Mouse (Mus musculus) brain, embryonic 14.5 days (tissue): ENCODE data around the gene Ablim1.
A peak's percentile ranks its signal among the peaks of the same experiment; 100 is the strongest.

Experiments
- CTCF ChIP-seq: fragments of 200-500 bp; IDR thresholded peaks from 2 replicates; pipeline ENCODE4 v1.5.1; 2012; ENCODE audit warnings: inconsistent platforms, mild to moderate bottlenecking, moderate library complexity, borderline replicate concordance; ENCODE audit not compliant: insufficient read depth, insufficient read length; ENCODE audit errors: extremely low read depth
- POLR2A ChIP-seq: fragments of 200-500 bp; IDR thresholded peaks from 2 replicates; pipeline ENCODE4 v1.6.1; 2012; ENCODE audit warnings: mild to moderate bottlenecking, inconsistent platforms, borderline replicate concordance; ENCODE audit not compliant: poor library complexity, insufficient read depth, insufficient read length, severe bottlenecking; ENCODE audit errors: extremely low read depth

GRCm38 (mm10) chr19:57358322-57358721 lies 43.6 kb upstream of the Ablim1 start:
- TF ChIP-seq CTCF (peak; percentile 34; the same call in 1 of the 2 replicates), POLR2A (no peak)
